Mouse (Mus musculus) c-Kit-positive CD71-negative TER-119-negative erythroid progenitor cells, embryonic 14.5 days (primary cell): ENCODE measurements around the gene Med27.

Experiments used
- DNase-seq: peaks from one replicate; pipeline ENCODE4 v3.0.0-alpha.2; 2013; ENCODE audit warnings: low read depth

Med27 gene

GRCm38 (mm10) chr2:29437111-29437510 is 90.5 kb downstream of the Med27 start:
- no peak for DNase-seq

- DNase-seq, result no peak
Observed at GRCm38 (mm10) chr2:29437861-29438529, 91.4 kb downstream of the Med27 start.

- no peak for DNase-seq
Observed at GRCm38 (mm10) chr2:29438530-29438862, 91.9 kb downstream of the Med27 start.

GRCm38 (mm10) chr2:29438986-29439385 is 92.4 kb downstream of the Med27 start:
- no peak for DNase-seq

GRCm38 (mm10) chr2:29439396-29439795 is 92.8 kb downstream of the Med27 start:
- DNase-seq, result no peak

- no peak for DNase-seq
Observed at GRCm38 (mm10) chr2:29439857-29440502, 93.4 kb downstream of the Med27 start.

DNA sequence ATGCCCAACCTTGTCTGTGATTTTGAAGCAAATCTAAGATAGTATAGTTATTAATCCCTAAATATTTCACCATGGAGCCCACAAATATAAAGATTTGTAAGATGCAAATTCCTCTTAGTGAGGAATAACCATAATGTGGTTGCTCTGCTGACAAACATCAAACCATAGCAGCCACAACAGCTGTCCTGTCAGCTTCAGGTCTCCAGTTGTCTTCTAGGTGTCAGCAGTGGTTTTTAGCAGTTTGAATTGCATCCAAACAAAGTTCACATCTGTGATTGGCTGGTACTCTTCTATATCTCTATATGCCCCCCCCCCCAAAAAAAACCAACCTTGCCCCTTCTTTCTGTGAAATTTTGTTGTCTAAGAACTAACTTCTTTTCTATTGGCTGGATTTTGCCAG is 95.7 kb downstream of the Med27 start:
- DNase-seq, result no peak

- DNase-seq, result no peak
Observed at GRCm38 (mm10) chr2:29443626-29444217, 97.1 kb downstream of the Med27 start.

GRCm38 (mm10) chr2:29448476-29449002 is 101.9 kb downstream of the Med27 start:
- DNase-seq, result no peak

DNA sequence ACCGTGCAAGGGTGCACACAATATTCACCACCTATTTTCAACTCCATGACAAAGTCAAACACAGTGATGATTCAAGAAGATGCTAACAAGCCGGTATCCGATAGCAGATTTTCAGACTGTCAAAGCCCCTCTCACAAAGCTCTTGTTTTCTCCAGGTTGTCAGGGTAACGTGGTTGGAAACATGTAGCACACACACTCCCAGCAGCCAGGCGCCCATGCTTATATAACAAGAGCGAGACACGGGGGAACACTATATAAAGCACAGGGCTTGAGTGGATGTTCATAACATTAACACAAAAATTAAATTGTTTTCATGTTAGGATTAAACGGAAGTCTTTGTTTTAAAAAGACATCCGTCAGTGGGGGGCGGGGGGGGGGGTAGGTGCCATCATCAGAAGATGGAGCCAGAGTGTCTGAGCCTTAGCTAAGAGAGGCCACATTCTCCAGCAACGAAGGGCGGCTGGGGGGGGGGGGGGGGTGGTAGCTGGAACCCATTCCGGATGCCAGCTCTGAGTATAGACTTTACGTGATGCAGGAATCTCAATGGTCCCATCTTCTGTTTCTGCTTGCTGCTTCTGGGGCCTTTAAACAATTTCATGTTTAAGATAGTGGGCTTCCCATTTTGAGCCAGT is 104.9 kb downstream of the Med27 start:
- DNase-seq, result no peak

DNA sequence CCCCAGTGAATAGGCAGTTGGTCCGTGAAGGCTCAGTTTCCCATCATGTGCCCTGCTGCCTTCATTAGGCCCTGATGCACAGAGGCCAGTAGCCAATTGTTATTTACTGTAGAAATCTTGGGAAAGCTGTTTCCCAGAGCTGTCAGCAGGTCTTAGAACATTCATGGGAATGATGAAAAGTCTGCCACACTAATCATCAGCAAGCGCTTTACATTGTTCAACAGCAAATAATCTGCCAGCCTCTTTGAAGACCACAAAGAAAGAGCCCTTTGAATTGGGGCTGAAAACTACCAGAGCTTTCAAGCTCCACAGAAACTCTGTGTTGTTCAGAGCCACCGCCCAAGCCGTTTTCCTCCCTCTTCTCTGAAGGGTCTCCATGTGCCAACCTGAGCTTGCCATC is 106.8 kb downstream of the Med27 start:
- no peak for DNase-seq

- no peak for DNase-seq
Observed at GRCm38 (mm10) chr2:29456631-29457320, 110.2 kb downstream of the Med27 start.

- DNase-seq, result peak; percentile 28
Observed at GRCm38 (mm10) chr2:29457677-29458076, 111.1 kb downstream of the Med27 start.

- DNase-seq, result no peak
Observed at GRCm38 (mm10) chr2:29458346-29458950, 111.8 kb downstream of the Med27 start.

DNA sequence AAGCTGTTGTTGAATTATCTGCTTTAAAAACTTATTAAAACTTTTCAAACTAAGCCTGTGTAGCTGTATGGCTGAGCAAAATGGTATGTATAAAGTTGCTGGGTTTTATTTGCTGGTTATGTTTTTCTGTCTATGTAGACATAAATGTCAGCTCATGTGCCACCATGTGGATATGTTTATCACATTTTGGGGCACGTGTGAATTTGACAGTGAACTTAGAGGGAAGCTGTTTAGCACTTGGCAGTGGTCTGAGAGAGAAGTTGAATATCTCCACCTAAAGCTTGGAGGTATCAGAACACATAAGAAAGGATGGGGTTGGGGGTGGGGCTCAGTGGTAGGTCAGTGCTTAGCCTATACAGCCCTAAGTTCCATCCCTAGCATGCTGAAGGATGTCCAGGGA is 113.0 kb downstream of the Med27 start:
- DNase-seq, result no peak

DNA sequence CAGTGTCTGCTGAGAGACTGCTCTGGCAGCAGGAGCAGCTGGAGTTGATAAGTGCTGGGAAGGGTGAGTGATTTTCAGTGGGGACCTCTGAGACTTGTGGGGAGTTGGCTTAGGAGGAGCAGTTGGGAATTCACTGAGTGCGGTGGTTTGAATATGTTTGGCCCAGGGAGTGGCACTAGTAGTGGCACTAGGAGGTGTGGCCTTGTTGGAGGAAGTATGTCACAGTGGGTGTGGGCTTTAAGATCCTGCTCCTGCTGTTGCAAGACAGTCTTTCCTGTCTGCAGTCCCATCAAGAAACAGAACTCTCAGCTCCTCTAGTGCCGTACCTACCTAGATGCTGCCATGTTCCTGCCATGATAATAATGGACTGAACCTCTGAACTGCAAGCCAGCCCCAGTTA is 115.2 kb downstream of the Med27 start:
- no peak for DNase-seq

GRCm38 (mm10) chr2:29463039-29463585 is 116.5 kb downstream of the Med27 start:
- DNase-seq, result no peak

DNA sequence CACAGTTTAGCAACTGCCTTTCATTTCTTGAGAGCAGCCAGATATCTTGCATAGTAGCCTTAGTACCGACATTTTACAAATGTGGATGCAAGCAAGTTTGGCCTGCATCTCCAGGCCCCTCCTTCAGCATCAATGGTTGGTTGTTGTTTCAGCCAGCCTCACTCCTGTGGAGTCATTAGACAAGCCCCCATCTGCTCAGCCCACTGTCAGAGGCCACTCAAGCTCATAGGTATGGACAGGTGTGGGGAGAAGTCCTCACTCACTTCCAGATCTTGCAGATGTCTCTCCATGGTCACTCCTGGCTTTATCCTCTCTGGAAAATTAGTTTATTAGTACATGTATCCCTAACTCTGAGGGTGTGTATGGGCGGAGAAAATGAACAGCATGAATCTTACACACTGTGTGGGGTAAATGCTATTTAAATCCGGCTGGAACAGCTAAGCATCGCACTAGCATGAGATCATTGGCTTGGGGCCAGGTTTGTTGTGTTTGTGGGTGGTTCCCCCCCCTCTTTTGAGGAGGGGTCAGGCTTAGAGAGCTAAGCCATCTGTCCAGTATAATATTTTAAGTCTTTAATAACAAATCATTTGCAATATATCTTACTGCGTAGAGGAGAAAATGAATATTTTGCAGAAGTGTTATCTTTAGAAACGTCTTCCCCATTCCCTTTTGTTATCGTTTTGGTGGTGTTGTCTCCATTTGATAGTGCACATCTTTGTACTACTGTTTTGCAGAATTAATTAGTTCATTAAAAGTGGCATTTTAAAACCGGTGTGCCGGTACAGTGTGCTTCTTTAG is 118.4 kb downstream of the Med27 start:
- DNase-seq, result no peak

- no peak for DNase-seq
Observed at GRCm38 (mm10) chr2:29465649-29466137, 119.1 kb downstream of the Med27 start.

DNA sequence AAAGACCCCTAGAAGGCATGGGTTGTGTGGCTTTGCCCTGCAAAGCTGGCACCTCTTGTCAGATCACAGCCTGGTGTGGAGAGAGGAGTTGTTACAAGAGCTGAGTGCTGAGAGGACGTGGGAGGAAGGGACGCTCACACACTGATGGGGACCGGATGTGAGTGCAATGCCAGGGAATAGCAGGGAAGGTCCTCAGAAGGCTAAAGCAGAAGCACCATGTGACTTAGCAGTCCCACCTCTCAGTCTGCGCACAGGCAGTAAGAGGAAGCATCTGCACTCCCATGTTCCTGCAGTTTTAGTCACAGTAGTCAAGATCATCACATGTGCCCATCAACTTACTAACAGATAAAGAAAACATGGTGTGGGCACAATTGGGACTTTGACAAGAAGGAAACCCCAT is 119.8 kb downstream of the Med27 start:
- no peak for DNase-seq

GRCm38 (mm10) chr2:29468517-29468936 is 121.9 kb downstream of the Med27 start:
- no peak for DNase-seq
